Mouse (Mus musculus) spleen, postnatal 36 days (tissue): Measurements from ENCODE around the gene Tmem189.

ENCODE experiments used
- DNase-seq, 2 experiments: peaks; one replicate each; pipeline ENCODE4 v3.0.0; 2022; ENCODE audit warnings: low spot score in 2 of 2, mixed read lengths in 1 of 2

The Tmem189 gene

DNA sequence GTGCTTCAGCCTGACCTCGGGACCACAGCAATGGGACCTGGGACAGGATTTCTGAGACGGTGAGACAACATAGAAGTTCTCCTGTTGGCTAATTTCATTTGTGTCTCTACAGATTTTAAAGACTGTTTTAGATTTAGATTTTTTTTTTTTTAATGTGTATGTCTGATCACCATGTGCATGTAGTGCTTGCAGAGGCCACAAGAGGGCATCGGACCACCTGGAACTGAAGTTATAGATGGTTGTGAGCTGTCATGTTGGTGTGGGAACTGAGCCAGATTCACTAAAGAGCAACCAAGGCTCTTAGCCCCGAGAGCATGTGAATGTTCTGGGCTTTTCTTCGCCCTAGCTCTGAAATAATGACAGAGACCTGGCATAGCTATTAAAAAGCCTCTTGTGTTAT, 9.0 kb downstream of the Tmem189 start:
- DNase-seq = peak; percentile 49 to 62

DNA sequence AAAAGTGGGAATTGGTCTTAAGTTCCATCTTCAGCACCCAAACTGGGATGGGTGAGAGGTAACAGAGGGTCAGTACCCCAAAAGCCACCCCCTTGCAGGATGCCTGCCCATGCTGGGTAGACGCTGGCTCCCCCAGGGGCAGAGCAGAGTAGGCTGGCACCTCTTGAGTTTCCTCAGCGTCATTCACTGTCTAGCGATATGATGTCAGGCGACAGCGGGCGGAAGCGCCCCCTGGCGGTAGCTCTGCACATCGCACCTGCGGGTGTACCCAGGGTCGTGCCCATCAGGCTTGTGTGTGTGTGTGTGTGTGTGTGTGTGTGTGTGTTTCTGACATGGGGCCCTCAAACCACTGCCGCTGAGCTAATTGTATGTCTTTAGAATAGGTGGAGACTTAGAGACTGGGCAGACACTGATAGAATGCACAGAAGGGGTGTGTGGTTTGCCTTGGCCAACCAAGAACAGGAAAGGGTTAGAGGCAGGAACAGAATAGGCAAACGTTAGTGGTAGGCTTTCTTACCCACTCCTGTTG, 9.7 kb downstream of the Tmem189 start:
- peak; percentile 78 to 86 for DNase-seq

DNA sequence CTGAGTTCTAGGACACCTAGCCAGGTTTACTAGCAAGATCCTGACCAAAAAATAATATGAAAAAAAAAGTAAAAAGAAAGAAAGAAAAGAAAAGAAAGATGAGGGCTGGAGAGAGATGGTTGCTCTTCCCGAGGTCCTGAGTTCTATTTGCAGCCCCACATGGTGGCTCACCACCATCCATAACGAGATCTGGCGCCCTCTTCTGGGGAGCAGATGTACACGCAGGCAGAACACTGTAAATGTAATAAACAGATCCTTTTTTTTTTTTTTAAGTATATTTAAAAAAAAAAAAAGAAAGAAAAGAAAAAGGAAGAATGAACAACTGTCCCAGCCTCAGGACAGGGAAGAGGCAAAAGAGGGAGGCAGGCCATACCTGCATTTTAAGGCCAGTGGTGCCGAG, 11.0 kb downstream of the Tmem189 start:
- no peak for DNase-seq

- peak in 1 of 2 experiments; percentile 49 for DNase-seq
These were observed 14.3 kb downstream of the Tmem189 start for GRCm38 (mm10) chr2:167675120-167675909.

GRCm38 (mm10) chr2:167672212-167672685, 17.4 kb downstream of the Tmem189 start:
- DNase-seq = peak; percentile 74 to 75

- DNase-seq = no peak
These were observed 18.5 kb downstream of the Tmem189 start for GRCm38 (mm10) chr2:167671101-167671633.

GRCm38 (mm10) chr2:167669398-167669797, 20.2 kb downstream of the Tmem189 start:
- no peak for DNase-seq

GRCm38 (mm10) chr2:167668426-167668825, 21.2 kb downstream of the Tmem189 start:
- DNase-seq = no peak

DNA sequence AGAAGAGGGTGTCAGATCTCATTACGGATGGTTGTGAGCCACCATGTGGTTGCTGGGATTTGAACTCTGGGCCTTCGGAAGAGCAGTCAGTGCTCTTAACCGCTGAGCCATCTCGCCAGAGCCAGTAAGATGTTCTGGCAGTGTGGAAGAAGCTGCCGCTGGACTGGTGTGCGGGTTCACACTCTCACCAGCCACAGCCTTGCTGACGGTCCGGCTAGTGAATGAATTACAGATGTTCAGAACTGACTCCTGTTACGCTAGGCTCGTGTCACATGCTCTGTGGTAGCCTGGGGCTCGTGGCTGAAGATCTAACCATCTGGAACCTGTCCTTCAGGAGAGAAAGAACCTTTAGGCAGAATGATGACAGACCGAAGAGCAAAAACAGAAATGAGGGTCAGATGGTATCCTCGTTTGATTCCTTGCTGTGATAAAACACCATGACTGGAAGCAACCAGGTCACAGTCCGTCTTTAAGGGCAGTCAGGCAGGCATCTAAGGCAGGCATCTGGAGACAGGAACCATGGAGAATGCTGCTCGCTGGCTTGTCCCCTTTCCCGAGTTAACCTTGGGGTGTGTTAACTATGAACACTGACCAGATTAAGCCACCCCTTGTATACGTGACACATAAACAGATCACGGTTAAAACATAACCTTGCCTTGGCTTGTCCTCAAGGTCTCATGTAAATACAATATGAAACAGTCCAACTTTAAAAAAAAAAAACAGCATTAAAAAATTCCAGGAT, 23.5 kb downstream of the Tmem189 start:
- DNase-seq = no peak

GRCm38 (mm10) chr2:167662713-167663112, 26.9 kb downstream of the Tmem189 start:
- no peak for DNase-seq

- DNase-seq = peak; percentile 95
These were observed 28.1 kb downstream of the Tmem189 start, which contains the start of gene Gm20431 for GRCm38 (mm10) chr2:167661270-167662203. TSS of gene Gm20431 (minus strand) at chr2:167661496.

DNA sequence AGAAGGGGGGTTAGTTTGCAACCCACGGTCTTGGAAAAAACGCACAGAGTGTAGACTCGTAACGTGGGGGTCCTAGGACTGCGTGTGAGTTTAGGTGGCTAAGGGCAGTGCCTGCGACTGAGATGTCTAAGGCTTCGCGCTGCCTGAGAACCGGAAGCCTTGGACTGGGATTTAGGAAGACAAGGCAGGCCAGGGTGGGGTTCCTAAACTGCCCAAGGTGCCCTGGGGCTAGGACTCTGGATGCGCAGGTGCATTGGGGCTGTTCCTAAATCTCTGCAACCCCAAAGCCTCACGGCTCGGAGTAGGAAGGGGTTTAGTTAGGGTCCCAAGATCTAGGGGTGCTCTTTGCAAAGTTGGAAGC, 29.0 kb downstream of the Tmem189 start:
- DNase-seq = no peak

DNA sequence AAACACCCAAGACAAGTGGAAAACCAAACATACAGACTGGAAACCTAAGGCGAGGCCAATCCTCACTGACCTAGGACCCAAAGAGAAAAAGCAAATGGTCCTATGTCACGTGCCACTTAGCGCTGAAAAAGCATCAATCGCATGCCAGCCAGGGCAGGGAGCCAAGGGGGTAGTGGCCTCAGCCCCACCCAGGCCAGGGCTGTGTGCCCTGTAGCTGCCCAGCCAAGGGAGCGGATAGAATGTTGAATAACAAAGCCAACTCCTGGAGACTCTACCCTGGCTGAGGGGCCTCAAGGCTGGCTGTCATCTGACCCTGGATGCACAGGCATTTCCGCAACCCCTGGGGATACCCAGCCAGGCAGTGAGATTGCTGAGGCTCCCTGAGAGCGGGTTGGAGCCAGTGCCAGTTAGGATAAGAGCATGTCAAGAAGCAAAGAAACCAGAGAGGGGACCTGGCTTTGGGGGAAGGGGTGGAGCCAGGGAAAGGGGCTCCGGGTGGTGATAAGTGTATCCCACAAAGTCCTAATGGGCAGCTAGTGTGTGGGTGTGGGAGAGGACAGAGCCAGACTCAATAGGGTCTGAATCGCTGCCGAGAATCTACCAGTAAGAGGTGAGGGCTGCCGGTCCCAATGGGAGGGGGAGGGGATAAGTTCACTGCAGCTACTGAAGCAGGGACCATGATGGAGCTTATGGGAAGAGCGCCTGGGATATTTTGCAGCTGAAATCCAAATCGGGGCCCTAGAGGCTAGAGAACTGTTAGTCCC, 29.6 kb downstream of the Tmem189 start:
- DNase-seq = peak in 1 of 2 experiments; percentile 38

- no peak for DNase-seq
These were observed 30.3 kb downstream of the Tmem189 start for GRCm38 (mm10) chr2:167659177-167659846.

DNA sequence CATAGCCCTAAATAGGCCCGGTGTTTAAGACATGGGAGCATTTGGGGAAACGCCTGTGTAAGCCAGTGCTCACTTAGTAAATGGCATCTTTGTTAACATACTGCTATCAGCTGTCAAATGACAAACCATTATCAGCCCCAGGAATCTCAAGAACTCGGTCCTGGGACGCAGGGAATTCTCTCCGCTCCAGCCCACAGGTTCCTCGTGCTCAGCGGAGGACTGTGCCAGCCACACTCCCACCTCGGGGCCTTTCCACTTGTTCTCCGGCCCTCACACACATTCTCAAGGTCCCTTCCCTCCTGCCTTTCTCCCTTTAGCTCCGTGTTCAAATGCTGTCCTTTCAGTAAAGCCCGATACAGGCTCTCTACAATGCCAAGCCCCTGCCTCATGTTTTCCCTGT, 30.9 kb downstream of the Tmem189 start:
- DNase-seq = no peak

DNA sequence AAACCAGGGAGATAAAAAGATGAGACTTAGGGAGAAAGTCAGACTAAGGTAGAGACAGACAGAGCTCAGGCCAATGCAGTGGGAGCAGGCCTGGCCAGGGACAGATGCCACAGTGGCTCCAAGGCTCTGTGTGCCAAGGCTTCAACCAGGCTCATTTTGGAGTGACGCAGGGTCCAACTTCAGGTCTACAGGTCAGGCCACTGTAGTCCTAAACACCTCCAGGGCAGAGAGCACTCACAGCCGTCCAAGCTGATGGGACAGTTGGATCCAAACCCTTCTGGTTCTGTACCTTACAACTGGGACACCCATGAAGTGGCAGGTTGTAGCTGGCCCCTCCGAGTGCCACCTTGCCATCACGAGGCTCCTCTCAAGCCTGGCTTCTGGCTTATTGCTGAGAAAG, 31.6 kb downstream of the Tmem189 start:
- no peak for DNase-seq

- peak; percentile 90 for DNase-seq
These were observed 32.8 kb downstream of the Tmem189 start for GRCm38 (mm10) chr2:167656629-167657478.

GRCm38 (mm10) chr2:167654911-167655600, 34.6 kb downstream of the Tmem189 start:
- DNase-seq = no peak
